Mouse (Mus musculus) cortical plate, adult 2 months (tissue): ENCODE results near the gene Abat. TPM values are rescaled to one million over a fixed set of nuclear protein-coding genes. Genes with fewer than 3 reads are reported as not detected.

Source experiments
- H3K27ac ChIP-seq: fragments of 200-500 bp; 2 replicates; pipeline ENCODE4 v1.5.1; 2012; ENCODE audit warnings: low read length, control low read depth, inconsistent platforms; ENCODE audit not compliant: insufficient read depth
- H3K4me1 ChIP-seq: fragments of 200-500 bp; 2 replicates; pipeline ENCODE4 v1.6.1; 2011; ENCODE audit warnings: low read length; ENCODE audit not compliant: control insufficient read depth, insufficient read depth
- H3K4me3 ChIP-seq: fragments of 200-500 bp; 2 replicates; pipeline ENCODE4 v1.5.1; 2011; ENCODE audit warnings: mild to moderate bottlenecking, low read length, control low read depth; ENCODE audit not compliant: insufficient read depth
- CTCF ChIP-seq: fragments of 200-500 bp; IDR thresholded peaks from 2 replicates; pipeline ENCODE4 v1.5.1; 2011; ENCODE audit warnings: mild to moderate bottlenecking, control low read depth, low read length; ENCODE audit not compliant: insufficient read depth; ENCODE audit errors: extremely low read depth
- POLR2A ChIP-seq: fragments of 200-500 bp; IDR thresholded peaks from 2 replicates; pipeline ENCODE4 v1.6.1; 2011; ENCODE audit warnings: mild to moderate bottlenecking, low read length, control low read depth; ENCODE audit not compliant: insufficient read depth; ENCODE audit errors: extremely low read depth
- polyA plus RNA-seq: library from polyadenylated mRNA; depleted of rRNA; stranded (reverse); fragments of >200 nt; gene quantifications from 2 replicates; pipeline ENCODE4 v1.2.3, GENCODE M21; 2012; rRNA removed

The Abat gene
- 152 and 173 TPM in 2 replicates for polyA plus RNA-seq

DNA sequence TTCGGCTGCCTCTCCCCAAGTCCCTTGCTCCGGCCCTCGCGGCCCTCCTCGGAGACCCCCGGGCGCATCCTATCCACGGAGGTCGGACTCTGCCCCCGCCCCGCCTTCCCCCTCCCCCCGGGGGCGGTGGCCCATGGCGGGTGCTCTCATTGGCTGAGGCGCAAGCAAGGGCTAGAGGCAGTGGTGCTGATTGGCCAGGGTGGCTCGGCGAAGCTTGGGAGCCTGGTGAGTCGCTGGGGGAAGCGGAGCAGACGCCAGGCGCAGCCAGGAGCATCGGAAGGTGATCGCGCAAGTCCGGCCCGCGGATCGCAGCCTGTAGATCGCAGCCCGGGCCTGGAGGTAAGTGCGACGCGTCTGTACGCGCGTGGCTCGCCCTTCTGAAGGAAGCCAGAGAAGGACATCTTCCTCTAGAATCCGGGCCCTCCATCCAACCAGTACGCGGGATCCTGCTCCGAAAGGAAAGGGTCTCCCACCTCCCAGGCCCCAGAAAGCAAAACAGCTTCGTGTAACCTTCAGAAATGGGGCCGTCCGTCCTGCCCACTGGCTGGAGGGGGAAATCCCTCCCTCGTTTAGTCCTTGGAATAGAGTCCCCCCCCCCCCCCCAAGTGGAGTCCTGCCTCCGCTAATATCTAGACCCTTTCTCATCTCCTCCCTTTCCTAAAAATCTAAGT lies at the start of gene Abat:
Gene Abat (plus strand): TSS at position 194 of the 671 bp plus-strand sequence.
- H3K4me3 ChIP-seq: peak within 1 kb of the TSS; percentile 52
- no peak within 1 kb of the TSS for H3K27ac ChIP-seq
- TF ChIP-seq POLR2A: peak; percentile 91
- TF ChIP-seq CTCF: no peak
- peaks cover 3% of the 10 kb centered on the region; the same call in 1 of the 2 replicates for H3K4me1 ChIP-seq

GRCm38 (mm10) chr16:8470132-8470531 lies 43.1 kb upstream of the Abat start:
- no peaks in the 10 kb centered on the region for H3K4me1 ChIP-seq
- no peak overlapping the region for H3K27ac ChIP-seq
- TF ChIP-seq CTCF (no peak), POLR2A (no peak)
- peak overlapping the region; percentile 61; the same call in 1 of the 2 replicates for H3K4me3 ChIP-seq

- peak; percentile 61; the same call in 1 of the 2 replicates for TF ChIP-seq POLR2A
- TF ChIP-seq CTCF: no peak
- H3K27ac ChIP-seq: no peak within 1 kb of the TSS
- peak within 1 kb of the TSS; percentile 61 for H3K4me3 ChIP-seq
- H3K4me1 ChIP-seq: no peaks in the 10 kb centered on the region
Observed at GRCm38 (mm10) chr16:8470603-8471481, 42.4 kb upstream of the Abat start, which contains the start of gene Mettl22. Mettl22 (plus strand) TSS chr16:8470788.

GRCm38 (mm10) chr16:8487396-8488005 lies 25.7 kb upstream of the Abat start:
- no peak overlapping the region for H3K4me3 ChIP-seq
- H3K4me1 ChIP-seq: no peaks in the 10 kb centered on the region
- TF ChIP-seq POLR2A (no peak), CTCF (no peak)
- no peak overlapping the region for H3K27ac ChIP-seq

GRCm38 (mm10) chr16:8489340-8489739 lies 23.9 kb upstream of the Abat start:
- TF ChIP-seq POLR2A: no peak
- no peak for TF ChIP-seq CTCF
- no peak overlapping the region for H3K4me3 ChIP-seq
- H3K27ac ChIP-seq: no peak overlapping the region
- H3K4me1 ChIP-seq: no peaks in the 10 kb centered on the region

DNA sequence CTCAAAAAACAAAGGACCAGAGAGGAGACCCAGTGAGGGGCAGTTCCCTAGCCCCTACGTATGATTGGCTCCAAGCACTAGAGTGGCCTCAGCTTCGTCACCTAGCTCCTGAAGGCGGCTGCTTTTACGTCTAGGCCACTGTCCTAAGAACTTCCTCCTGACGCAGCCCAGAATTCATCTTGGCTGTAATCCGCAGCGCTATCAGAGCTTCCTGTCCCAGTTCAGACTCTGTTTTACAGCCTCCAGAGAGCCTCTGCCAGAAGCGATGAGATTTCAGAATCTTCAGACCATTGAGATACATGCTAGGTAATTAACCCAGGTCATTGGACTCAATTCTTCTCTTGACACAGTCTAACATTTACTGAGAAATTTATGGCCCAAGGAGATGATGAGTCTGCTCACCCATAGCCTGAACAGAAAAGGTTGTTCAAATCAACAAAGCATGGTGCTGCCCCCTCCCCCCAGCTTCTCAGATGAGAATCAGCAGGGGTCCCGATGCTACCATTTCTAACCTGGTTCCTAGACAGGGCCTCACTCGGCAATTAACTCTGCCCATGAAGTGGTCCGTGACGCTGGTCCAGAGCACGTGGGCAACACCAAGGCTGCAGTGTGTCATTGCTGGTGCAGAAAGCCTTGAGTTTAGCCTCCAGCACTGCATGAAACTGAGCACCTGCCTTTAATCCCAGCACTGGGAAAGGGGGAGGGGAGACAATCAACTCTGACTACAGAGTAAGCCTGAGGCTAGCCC lies 21.3 kb upstream of the Abat start:
- no peak overlapping the region for H3K27ac ChIP-seq
- H3K4me1 ChIP-seq: no peaks in the 10 kb centered on the region
- TF ChIP-seq POLR2A (no peak), CTCF (no peak)
- no peak overlapping the region for H3K4me3 ChIP-seq

DNA sequence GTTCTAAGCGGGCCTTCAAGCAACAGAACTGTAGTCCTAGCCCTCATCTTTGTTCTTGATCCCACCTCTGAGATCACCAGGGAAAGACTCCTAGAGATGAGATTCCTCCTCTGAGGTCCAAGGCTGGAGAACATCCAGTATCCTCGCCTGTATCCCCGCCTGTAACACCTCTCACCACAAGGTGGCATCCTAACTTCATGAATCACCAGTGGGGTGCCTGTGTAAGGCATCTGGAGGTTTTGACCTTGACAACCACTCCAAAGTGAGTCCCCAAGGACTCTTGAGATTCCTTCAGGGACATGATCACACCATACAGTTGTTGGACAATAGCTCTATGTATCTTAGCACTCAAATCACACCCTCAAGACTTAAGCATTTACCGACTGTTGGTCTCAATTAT lies 19.0 kb upstream of the Abat start:
- H3K27ac ChIP-seq: no peak overlapping the region
- H3K4me1 ChIP-seq: no peaks in the 10 kb centered on the region
- no peak overlapping the region for H3K4me3 ChIP-seq
- TF ChIP-seq POLR2A (no peak), CTCF (peak; percentile 97)

GRCm38 (mm10) chr16:8496967-8497366 lies 16.3 kb upstream of the Abat start:
- Histone ChIP-seq H3K27ac (no peak overlapping the region), H3K4me1 (no peaks in the 10 kb centered on the region), H3K4me3 (no peak overlapping the region)
- TF ChIP-seq CTCF (no peak), POLR2A (no peak)

DNA sequence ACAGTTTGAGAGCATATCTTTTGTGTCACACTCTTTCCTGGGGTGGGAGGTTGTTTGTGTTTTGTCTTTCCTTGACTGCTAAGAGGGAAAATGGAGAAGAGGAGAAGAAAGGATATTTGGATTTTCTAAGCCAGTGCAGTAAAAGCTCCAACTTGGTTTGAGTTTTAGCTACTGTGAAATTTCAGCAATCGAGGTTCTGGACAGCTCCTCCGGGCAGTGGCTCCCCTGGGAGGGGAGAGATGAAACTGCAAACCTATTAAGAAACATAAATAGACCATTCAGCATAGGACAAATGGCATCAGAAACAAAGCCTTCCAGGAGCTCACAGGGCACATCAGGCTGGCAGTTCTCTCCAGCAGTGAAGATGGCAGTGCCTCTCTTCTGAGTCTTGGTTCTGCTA lies 9.0 kb upstream of the Abat start:
- no peak for TF ChIP-seq CTCF
- no peak for TF ChIP-seq POLR2A
- Histone ChIP-seq H3K27ac (no peak overlapping the region), H3K4me1 (no peaks in the 10 kb centered on the region), H3K4me3 (no peak overlapping the region)
